Mouse (Mus musculus): ENCODE measurements around the gene Sycp1.

Gene Sycp1

DNA sequence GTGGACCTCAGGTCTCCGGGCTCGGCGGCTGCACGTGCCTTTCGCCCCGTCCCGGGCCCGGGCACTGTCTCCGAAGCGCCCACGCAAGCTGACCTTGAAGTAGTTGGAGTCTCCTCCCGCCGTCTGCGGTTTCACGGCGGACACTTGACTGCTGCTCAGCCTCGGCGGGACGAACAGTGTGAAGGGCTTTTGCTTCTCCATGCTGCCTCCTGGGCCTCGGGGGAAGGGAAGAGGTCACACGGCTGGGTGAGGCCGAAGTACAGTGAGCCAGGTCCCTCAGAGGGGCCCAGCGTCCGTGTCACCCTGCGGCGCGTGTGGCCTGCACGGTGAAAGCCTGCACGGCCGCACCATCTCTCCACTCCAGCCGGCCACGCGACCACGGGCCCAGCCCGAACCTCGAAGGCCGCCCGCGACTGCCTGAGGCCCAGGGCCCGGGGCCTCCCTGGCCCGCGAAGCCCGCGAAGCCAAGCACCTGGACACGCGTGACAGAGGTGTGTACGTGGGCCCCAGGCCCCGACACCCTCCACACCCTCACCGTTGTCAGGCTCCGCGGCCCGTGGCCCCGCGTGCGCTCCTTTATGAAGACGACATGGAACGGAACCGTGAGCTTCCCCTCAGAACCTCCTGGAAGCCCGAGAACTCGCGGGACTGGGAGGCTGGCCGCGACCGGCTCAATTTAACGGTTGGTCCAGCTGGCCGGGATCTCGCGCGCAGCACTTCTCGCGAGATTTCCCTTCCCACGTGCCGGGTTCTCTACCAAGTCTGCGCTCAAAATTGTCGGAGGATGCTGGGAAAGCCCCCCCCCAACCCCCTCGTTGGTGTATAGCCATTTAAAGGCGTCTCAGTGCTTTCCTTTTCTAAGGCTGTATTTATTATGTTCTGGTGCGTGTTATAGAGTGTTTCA is at the start of gene Sycp1:
Sycp1 (minus strand) TSS at position 650 of the 904 bp plus-strand sequence.
- no peak for DNase-seq (ENCODE audit: low read depth)

GRCm38 (mm10) chr3:102980349-102980736 is 44.4 kb upstream of the Sycp1 start:
- no peak for DNase-seq (ENCODE audit: low read depth)

- no peak for DNase-seq (ENCODE audit: low read depth)
These were observed 43.8 kb upstream of the Sycp1 start for GRCm38 (mm10) chr3:102979550-102980348.

DNA sequence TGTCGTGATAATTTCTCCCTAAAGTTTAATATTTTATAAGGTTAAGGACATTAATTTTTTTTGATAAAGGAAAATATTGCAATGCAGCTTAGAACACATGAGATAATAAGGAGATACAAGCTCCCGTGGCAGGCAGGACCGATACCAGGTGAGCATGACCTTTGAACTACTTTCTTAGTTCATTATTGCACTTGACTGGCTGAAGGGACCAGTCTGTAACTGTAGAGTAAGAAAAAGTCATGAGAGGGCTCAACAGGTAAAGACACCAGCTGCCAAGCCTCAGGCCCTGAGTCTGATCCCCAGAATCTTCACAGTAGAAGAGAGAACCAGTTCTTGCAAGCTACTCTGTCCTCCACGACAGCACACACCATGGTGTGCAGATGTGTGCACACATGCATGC is 41.0 kb upstream of the Sycp1 start:
- DNase-seq (ENCODE audit: low read depth), result no peak

GRCm38 (mm10) chr3:102970508-102970907 is 34.6 kb upstream of the Sycp1 start:
- DNase-seq (ENCODE audit: low read depth), result no peak

GRCm38 (mm10) chr3:102970067-102970466 is 34.2 kb upstream of the Sycp1 start:
- DNase-seq (ENCODE audit: low read depth), result no peak

- no peak for DNase-seq (ENCODE audit: low read depth)
These were observed 28.1 kb upstream of the Sycp1 start, which contains the start of gene Nr1h5 for GRCm38 (mm10) chr3:102964033-102964432. Gene Nr1h5, minus strand, starts transcription at chr3:102964133.

DNA sequence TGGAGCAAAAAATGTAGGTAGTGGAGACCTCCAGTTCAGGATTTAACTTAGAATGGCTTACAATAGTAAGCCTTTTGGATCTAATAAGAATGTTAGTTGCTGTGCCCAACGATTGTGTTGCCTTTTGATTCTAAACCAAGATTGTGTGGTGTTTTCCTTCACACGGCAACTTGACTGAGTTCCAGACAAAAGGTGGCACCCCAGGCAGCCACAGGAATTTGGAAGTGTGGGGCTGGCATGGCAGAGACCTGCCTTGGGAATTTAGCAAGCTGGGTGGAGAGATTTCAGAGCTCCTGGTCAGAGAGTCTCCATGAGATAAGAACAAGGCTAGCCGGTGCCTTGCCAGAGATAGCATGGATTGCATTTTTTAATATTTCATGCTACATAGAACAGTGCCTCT is 19.7 kb upstream of the Sycp1 start:
- DNase-seq (ENCODE audit: low read depth), result no peak

- no peak for DNase-seq (ENCODE audit: low read depth)
These were observed 19.2 kb upstream of the Sycp1 start for GRCm38 (mm10) chr3:102955143-102955542.

DNA sequence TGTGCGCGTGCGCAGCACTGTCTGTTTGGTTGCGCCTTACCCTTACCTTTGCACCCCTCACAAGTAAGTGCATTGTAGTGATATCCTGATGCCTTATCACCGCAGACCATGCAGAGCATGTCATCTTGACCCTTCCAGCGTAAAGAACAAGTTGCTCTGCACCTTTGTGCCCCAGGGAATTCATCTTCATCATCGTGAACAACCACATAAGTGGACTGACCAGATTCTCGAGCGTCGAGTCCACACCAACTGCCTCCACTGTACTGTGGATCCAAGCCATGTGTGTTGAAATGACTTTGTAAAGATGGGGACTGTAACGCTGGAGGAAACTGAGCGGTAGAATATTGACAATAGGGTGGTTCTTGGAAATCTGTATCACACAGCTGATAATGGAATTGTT is 18.6 kb upstream of the Sycp1 start:
- DNase-seq (ENCODE audit: low read depth), result no peak

- no peak for DNase-seq (ENCODE audit: low read depth)
These were observed 11.0 kb upstream of the Sycp1 start for GRCm38 (mm10) chr3:102946861-102947260.

- no peak for DNase-seq (ENCODE audit: low read depth)
These were observed 10.4 kb upstream of the Sycp1 start for GRCm38 (mm10) chr3:102946312-102946711.

GRCm38 (mm10) chr3:102938100-102938499 is 2.2 kb upstream of the Sycp1 start:
- DNase-seq (ENCODE audit: low read depth), result no peak

DNA sequence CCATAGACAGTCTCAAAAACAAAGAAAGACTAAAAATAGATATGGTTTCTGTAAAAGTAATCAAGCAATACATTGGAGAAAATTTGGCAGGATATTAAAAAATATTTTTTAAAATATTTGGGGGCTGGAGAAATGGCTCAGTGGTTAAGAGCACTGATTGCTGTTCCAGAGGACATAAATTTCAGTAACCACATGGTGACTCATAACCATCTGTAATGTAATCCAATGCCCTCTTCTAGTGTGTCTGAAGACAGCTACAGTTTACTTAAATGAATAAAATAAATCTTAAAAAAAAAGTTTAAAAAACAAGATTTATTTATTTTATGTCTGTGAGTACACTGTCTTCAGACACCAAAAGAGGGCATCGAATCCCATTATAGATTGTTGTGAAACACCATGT is 36.8 kb downstream of the Sycp1 start:
- no peak for DNase-seq (ENCODE audit: low read depth)

- DNase-seq (ENCODE audit: low read depth), result no peak
These were observed 55.4 kb downstream of the Sycp1 start for GRCm38 (mm10) chr3:102880529-102880928.

- DNase-seq (ENCODE audit: low read depth), result no peak
These were observed 87.2 kb downstream of the Sycp1 start for GRCm38 (mm10) chr3:102848661-102849060.

GRCm38 (mm10) chr3:102842386-102842785 is 93.5 kb downstream of the Sycp1 start:
- DNase-seq (ENCODE audit: low read depth), result no peak

DNA sequence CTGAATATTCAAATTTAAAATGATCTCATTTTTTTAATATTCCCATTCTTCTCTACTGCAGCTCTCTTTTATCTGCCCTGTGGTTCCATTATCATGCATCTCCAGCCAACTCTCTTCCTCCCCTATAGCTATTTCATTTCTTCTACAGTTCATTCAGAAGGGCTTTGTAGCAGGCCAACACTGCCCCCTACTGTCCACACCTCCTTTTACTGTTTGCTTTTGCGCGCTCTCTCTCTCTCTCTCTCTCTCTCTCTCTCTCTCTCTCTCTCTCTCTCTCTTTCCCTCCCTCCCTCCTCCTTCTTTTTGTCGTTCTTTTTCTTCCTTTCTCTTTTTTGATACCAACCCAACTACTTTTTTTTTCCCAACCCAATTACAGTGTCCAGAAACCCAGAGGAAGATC is 132.0 kb downstream of the Sycp1 start:
- DNase-seq (ENCODE audit: low read depth), result peak; percentile 90

DNA sequence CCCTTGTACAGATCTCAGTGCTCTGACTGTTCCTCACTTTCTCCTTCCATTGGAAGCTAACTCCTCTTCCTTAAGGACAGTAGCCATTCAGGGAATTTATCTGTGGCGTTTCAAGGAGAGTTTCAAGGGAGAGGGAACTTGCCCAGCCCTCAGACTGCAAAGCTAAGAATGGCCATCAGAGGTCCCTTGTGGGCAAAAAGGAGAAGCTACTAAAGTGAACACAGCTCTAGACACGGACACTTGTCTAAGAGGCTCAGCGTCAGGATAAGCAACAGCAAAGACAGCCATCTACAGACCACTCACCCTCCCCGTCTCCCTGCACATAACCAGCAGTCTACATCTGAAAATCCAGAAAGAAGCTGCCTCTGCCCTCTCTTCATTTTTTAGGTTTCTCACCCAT is 148.5 kb downstream of the Sycp1 start:
- DNase-seq (ENCODE audit: low read depth), result peak; percentile 13

- DNase-seq (ENCODE audit: low read depth), result no peak
These were observed 153.3 kb downstream of the Sycp1 start, which contains the start of gene Tshb for GRCm38 (mm10) chr3:102782618-102783017. Gene Tshb, minus strand, starts transcription at chr3:102782718.

DNA sequence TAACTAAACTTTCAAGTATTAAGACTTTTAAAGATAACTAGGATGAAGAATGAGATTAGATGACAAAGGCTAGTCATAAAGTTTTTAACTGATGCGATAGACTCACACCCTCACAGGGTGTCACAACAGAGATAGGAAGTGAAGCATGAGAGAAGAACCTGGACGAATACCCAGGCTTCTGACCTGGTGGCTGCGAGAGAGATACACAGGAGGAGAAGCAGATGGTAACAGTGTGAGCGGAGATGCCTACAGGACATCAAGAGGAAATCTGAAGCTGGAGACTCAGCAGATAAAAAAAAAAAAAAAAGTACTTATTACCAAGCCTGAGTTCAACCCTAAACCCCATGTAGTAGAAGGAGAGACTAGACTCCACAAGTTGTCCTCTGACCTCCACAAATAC is 162.9 kb downstream of the Sycp1 start:
- DNase-seq (ENCODE audit: low read depth), result no peak
